Mouse (Mus musculus): ENCODE measurements around the gene Fap. TPM values are rescaled to one million over a fixed set of nuclear protein-coding genes. Genes with fewer than 3 reads are reported as not detected.

Gene Fap
- polyA plus RNA-seq, 1 experiment from 2014 or later = 3.1 TPM

GRCm38 (mm10) chr2:62594491-62594890 lies 20.6 kb upstream of the Fap start:
- 85% methylated on average over 2 of the region's 2 CpGs for WGBS
- H3K4me1 ChIP-seq (ENCODE audit: control insufficient read depth in 2 of 2, insufficient read depth in 2 of 2, low read length in 2 of 2) = no peaks in the 10 kb centered on the region

GRCm38 (mm10) chr2:62591555-62591954 lies 17.7 kb upstream of the Fap start:
- ATAC-seq (ENCODE audit: insufficient number of reproducible peaks, insufficient read depth, low FRiP score, low read depth) = no peak
- Histone ChIP-seq H3K4me1 (ENCODE audit: control insufficient read depth in 2 of 2, insufficient read depth in 2 of 2, low read length in 2 of 2) (no peaks in the 10 kb centered on the region), H3K9me3 (ENCODE audit: control insufficient read depth, low read length) (no peaks in the 10 kb centered on the region), H3K4me3 (ENCODE audit: control insufficient read depth in 1 of 2, insufficient read depth in 1 of 2, low read depth in 1 of 2, low read length in 2 of 2) (no peak overlapping the region), H3K27ac (replicated peaks in 1 of 2; ENCODE audit: control insufficient read depth in 1 of 2, insufficient read depth in 1 of 2, low read depth in 2 of 2, low read length in 2 of 2) (no peak overlapping the region), H3K27me3 (ENCODE audit: control insufficient read depth, insufficient read depth, low read length) (no peaks in the 10 kb centered on the region), H3K4me2 (ENCODE audit: low read length) (no peak overlapping the region), H3K9ac (ENCODE audit: low read length) (no peak overlapping the region), H3K36me3 (ENCODE audit: control insufficient read depth, insufficient read depth, low read length) (no peaks in the 10 kb centered on the region)
- 83% methylated on average over 3 of the region's 3 CpGs for WGBS

More at GRCm38 (mm10) chr2:62594491-62594890, 20.6 kb upstream of the Fap start:
- Histone ChIP-seq H3K9me3 (ENCODE audit: control insufficient read depth, low read length) (no peaks in the 10 kb centered on the region), H3K9ac (ENCODE audit: low read length) (no peak overlapping the region), H3K4me3 (ENCODE audit: control insufficient read depth in 1 of 2, insufficient read depth in 1 of 2, low read depth in 1 of 2, low read length in 2 of 2) (no peak overlapping the region), H3K36me3 (ENCODE audit: control insufficient read depth, insufficient read depth, low read length) (no peaks in the 10 kb centered on the region), H3K27me3 (ENCODE audit: control insufficient read depth, insufficient read depth, low read length) (no peaks in the 10 kb centered on the region), H3K27ac (replicated peaks in 1 of 2; ENCODE audit: control insufficient read depth in 1 of 2, insufficient read depth in 1 of 2, low read depth in 2 of 2, low read length in 2 of 2) (no peak overlapping the region), H3K4me2 (ENCODE audit: low read length) (no peak overlapping the region)
- ATAC-seq (ENCODE audit: insufficient number of reproducible peaks, insufficient read depth, low FRiP score, low read depth) = no peak

- no peaks in the 10 kb centered on the region for H3K36me3 ChIP-seq (ENCODE audit: control insufficient read depth, insufficient read depth, low read length)
- no peak overlapping the region for H3K9ac ChIP-seq (ENCODE audit: low read length)
- ATAC-seq (ENCODE audit: insufficient number of reproducible peaks, insufficient read depth, low FRiP score, low read depth) = no peak
- H3K27ac ChIP-seq (replicated peaks in 1 of 2; ENCODE audit: control insufficient read depth in 1 of 2, insufficient read depth in 1 of 2, low read depth in 2 of 2, low read length in 2 of 2) = no peak overlapping the region
- no peaks in the 10 kb centered on the region for H3K4me1 ChIP-seq (ENCODE audit: control insufficient read depth in 2 of 2, insufficient read depth in 2 of 2, low read length in 2 of 2)
- H3K4me2 ChIP-seq (ENCODE audit: low read length) = no peak overlapping the region
- H3K4me3 ChIP-seq (ENCODE audit: control insufficient read depth in 1 of 2, insufficient read depth in 1 of 2, low read depth in 1 of 2, low read length in 2 of 2) = no peak overlapping the region
- 84% methylated on average over 4 of the region's 4 CpGs for WGBS
- H3K27me3 ChIP-seq (ENCODE audit: control insufficient read depth, insufficient read depth, low read length) = no peaks in the 10 kb centered on the region
- no peaks in the 10 kb centered on the region for H3K9me3 ChIP-seq (ENCODE audit: control insufficient read depth, low read length)
These were observed 15.5 kb upstream of the Fap start for GRCm38 (mm10) chr2:62589333-62589732.

- 65% methylated on average over 5 of the region's 5 CpGs for WGBS
- H3K9me3 ChIP-seq (ENCODE audit: control insufficient read depth, low read length) = no peaks in the 10 kb centered on the region
- ATAC-seq (ENCODE audit: insufficient number of reproducible peaks, insufficient read depth, low FRiP score, low read depth) = no peak
- no peak overlapping the region for H3K4me3 ChIP-seq (ENCODE audit: control insufficient read depth in 1 of 2, insufficient read depth in 1 of 2, low read depth in 1 of 2, low read length in 2 of 2)
- H3K4me1 ChIP-seq (ENCODE audit: control insufficient read depth in 2 of 2, insufficient read depth in 2 of 2, low read length in 2 of 2) = no peaks in the 10 kb centered on the region
- no peaks in the 10 kb centered on the region for H3K27me3 ChIP-seq (ENCODE audit: control insufficient read depth, insufficient read depth, low read length)
- no peak overlapping the region for H3K4me2 ChIP-seq (ENCODE audit: low read length)
- H3K27ac ChIP-seq (replicated peaks in 1 of 2; ENCODE audit: control insufficient read depth in 1 of 2, insufficient read depth in 1 of 2, low read depth in 2 of 2, low read length in 2 of 2) = no peak overlapping the region
- H3K36me3 ChIP-seq (ENCODE audit: control insufficient read depth, insufficient read depth, low read length) = no peaks in the 10 kb centered on the region
- H3K9ac ChIP-seq (ENCODE audit: low read length) = no peak overlapping the region
These were observed 11.9 kb upstream of the Fap start for GRCm38 (mm10) chr2:62585769-62586168.

- Histone ChIP-seq H3K4me3 (ENCODE audit: control insufficient read depth in 1 of 2, insufficient read depth in 1 of 2, low read depth in 1 of 2, low read length in 2 of 2) (no peak overlapping the region), H3K9me3 (ENCODE audit: control insufficient read depth, low read length) (no peaks in the 10 kb centered on the region), H3K4me2 (ENCODE audit: low read length) (no peak overlapping the region), H3K4me1 (ENCODE audit: control insufficient read depth in 2 of 2, insufficient read depth in 2 of 2, low read length in 2 of 2) (no peaks in the 10 kb centered on the region), H3K27ac (replicated peaks in 1 of 2; ENCODE audit: control insufficient read depth in 1 of 2, insufficient read depth in 1 of 2, low read depth in 2 of 2, low read length in 2 of 2) (no peak overlapping the region), H3K27me3 (ENCODE audit: control insufficient read depth, insufficient read depth, low read length) (no peaks in the 10 kb centered on the region), H3K9ac (ENCODE audit: low read length) (no peak overlapping the region), H3K36me3 (ENCODE audit: control insufficient read depth, insufficient read depth, low read length) (no peaks in the 10 kb centered on the region)
- WGBS = 67% methylated on average over 3 of the region's 3 CpGs
- no peak for ATAC-seq (ENCODE audit: insufficient number of reproducible peaks, insufficient read depth, low FRiP score, low read depth)
These were observed 1.1 kb upstream of the Fap start for GRCm38 (mm10) chr2:62574962-62575361.

GRCm38 (mm10) chr2:62574250-62574649 lies 375 bp upstream of the Fap start:
- no peak for ATAC-seq (ENCODE audit: insufficient number of reproducible peaks, insufficient read depth, low FRiP score, low read depth)
- H3K27ac ChIP-seq (replicated peaks in 1 of 2; ENCODE audit: control insufficient read depth in 1 of 2, insufficient read depth in 1 of 2, low read depth in 2 of 2, low read length in 2 of 2) = no peak overlapping the region

GRCm38 (mm10) chr2:62573099-62573752 lies 649 bp downstream of the Fap start:
- H3K4me2 ChIP-seq (ENCODE audit: low read length) = peak overlapping the region; percentile 13
- H3K9ac ChIP-seq (ENCODE audit: low read length) = no peak overlapping the region

More at GRCm38 (mm10) chr2:62574250-62574649, 375 bp upstream of the Fap start:
- H3K36me3 ChIP-seq (ENCODE audit: control insufficient read depth, insufficient read depth, low read length) = no peaks in the 10 kb centered on the region
- no peaks in the 10 kb centered on the region for H3K9me3 ChIP-seq (ENCODE audit: control insufficient read depth, low read length)
- H3K9ac ChIP-seq (ENCODE audit: low read length) = no peak overlapping the region
- H3K4me3 ChIP-seq (ENCODE audit: control insufficient read depth in 1 of 2, insufficient read depth in 1 of 2, low read depth in 1 of 2, low read length in 2 of 2) = no peak overlapping the region
- no peaks in the 10 kb centered on the region for H3K27me3 ChIP-seq (ENCODE audit: control insufficient read depth, insufficient read depth, low read length)
- no peak overlapping the region for H3K4me2 ChIP-seq (ENCODE audit: low read length)
- no peaks in the 10 kb centered on the region for H3K4me1 ChIP-seq (ENCODE audit: control insufficient read depth in 2 of 2, insufficient read depth in 2 of 2, low read length in 2 of 2)
- 75% methylated on average over 7 of the region's 7 CpGs for WGBS

GRCm38 (mm10) chr2:62564687-62565086 lies 9.2 kb downstream of the Fap start:
- Histone ChIP-seq H3K27ac (replicated peaks in 1 of 2; ENCODE audit: control insufficient read depth in 1 of 2, insufficient read depth in 1 of 2, low read depth in 2 of 2, low read length in 2 of 2) (no peak overlapping the region), H3K4me3 (ENCODE audit: control insufficient read depth in 1 of 2, insufficient read depth in 1 of 2, low read depth in 1 of 2, low read length in 2 of 2) (no peak overlapping the region), H3K4me2 (ENCODE audit: low read length) (no peak overlapping the region), H3K27me3 (ENCODE audit: control insufficient read depth, insufficient read depth, low read length) (no peaks in the 10 kb centered on the region), H3K9me3 (ENCODE audit: control insufficient read depth, low read length) (no peaks in the 10 kb centered on the region), H3K36me3 (ENCODE audit: control insufficient read depth, insufficient read depth, low read length) (no peaks in the 10 kb centered on the region), H3K9ac (ENCODE audit: low read length) (no peak overlapping the region), H3K4me1 (ENCODE audit: control insufficient read depth in 2 of 2, insufficient read depth in 2 of 2, low read length in 2 of 2) (no peaks in the 10 kb centered on the region)
- WGBS = 76% methylated on average over 1 of the region's 1 CpGs
- ATAC-seq (ENCODE audit: insufficient number of reproducible peaks, insufficient read depth, low FRiP score, low read depth) = no peak

More at GRCm38 (mm10) chr2:62573099-62573752, 649 bp downstream of the Fap start:
- no peak for ATAC-seq (ENCODE audit: insufficient number of reproducible peaks, insufficient read depth, low FRiP score, low read depth)
- no peaks in the 10 kb centered on the region for H3K9me3 ChIP-seq (ENCODE audit: control insufficient read depth, low read length)
- no peaks in the 10 kb centered on the region for H3K36me3 ChIP-seq (ENCODE audit: control insufficient read depth, insufficient read depth, low read length)
- no peak overlapping the region; a peak in 2 of 4 replicates for H3K27ac ChIP-seq (replicated peaks in 1 of 2; ENCODE audit: control insufficient read depth in 1 of 2, insufficient read depth in 1 of 2, low read depth in 2 of 2, low read length in 2 of 2)
- 0 out of 4 replicates have a peak overlapping the region, but pooled peaks of 1 of the 2 experiments have one; percentile 7 for H3K4me3 ChIP-seq (ENCODE audit: control insufficient read depth in 1 of 2, insufficient read depth in 1 of 2, low read depth in 1 of 2, low read length in 2 of 2)
- WGBS = 78% methylated on average over 10 of the region's 10 CpGs
- no peaks in the 10 kb centered on the region for H3K27me3 ChIP-seq (ENCODE audit: control insufficient read depth, insufficient read depth, low read length)
- H3K4me1 ChIP-seq (ENCODE audit: control insufficient read depth in 2 of 2, insufficient read depth in 2 of 2, low read length in 2 of 2) = no peaks in the 10 kb centered on the region

Data from heart, embryonic 14.5 days (tissue).